Mouse (Mus musculus): ENCODE measurements at regions not wholly inside any gene's neighbourhood (a gene's known extent, or its start where the extent isn't known, plus 50 kb on each side); places are given as distances from the start of the nearest gene placed in this dataset.

DNA sequence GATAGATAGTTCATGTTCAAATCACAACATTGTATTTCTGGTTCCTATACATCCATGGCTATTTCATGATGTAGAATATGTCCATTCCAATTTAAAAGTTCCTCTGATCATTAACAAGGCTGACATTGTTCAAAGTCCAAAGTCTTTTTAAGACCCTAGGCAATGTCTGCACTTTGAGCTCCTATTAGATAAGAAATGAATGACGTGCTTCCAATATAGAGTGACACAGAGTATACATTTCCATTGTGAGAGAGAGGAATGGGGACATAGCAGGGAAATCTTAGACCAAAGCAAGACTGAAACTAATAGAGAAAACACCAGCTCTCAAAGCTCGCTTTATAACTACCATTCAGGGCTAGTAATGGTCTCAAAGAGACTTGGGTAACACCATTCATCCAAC, 153.5 kb downstream of the Mex3b start:
- TF ChIP-seq POLR2A (IDR thresholded peaks at IDR 0.05; ENCODE audit: extremely low read depth, insufficient read depth, low read length) (no peak), CTCF (IDR thresholded peaks at IDR 0.05; ENCODE audit: extremely low read depth, insufficient read depth, low read length) (no peak)
